Mouse (Mus musculus): ENCODE measurements around the gene Psmc5. TPM values are rescaled to one million over a fixed set of nuclear protein-coding genes. Genes with fewer than 3 reads are reported as not detected.

Gene Psmc5
- polyA plus RNA-seq, 1 experiment from 2014 or later: 312 TPM

GRCm38 (mm10) chr11:106301765-106302164 lies 45.8 kb downstream of the Psmc5 start, which contains the start of gene Gh:
Gene Gh, minus strand, starts transcription at chr11:106301865.
- WGBS: 82% methylated on average over 9 of the region's 9 CpGs
- ATAC-seq (ENCODE audit: low FRiP score, low TSS enrichment): no peak

GRCm38 (mm10) chr11:106302634-106303033 lies 46.7 kb downstream of the Psmc5 start:
- Histone ChIP-seq H3K4me2 (replicated peaks; ENCODE audit: low read depth, low read length) (no peak overlapping the region), H3K4me3 (ENCODE audit: low read length) (no peak overlapping the region), H3K9me3 (ENCODE audit: low read length) (no peaks in the 10 kb centered on the region), H3K27ac (ENCODE audit: low read length) (no peak overlapping the region), H3K27me3 (ENCODE audit: insufficient read depth, low read length) (no peaks in the 10 kb centered on the region), H3K4me1 (ENCODE audit: insufficient read depth, low read length) (peaks cover 9% of the 10 kb centered on the region), H3K36me3 (ENCODE audit: insufficient read depth, low read length) (no peaks in the 10 kb centered on the region), H3K9ac (replicated peaks; ENCODE audit: low read length) (no peak overlapping the region)
- WGBS: 6% methylated on average over 2 of the region's 2 CpGs
- ATAC-seq (ENCODE audit: low FRiP score, low TSS enrichment): peak; percentile 77

More at GRCm38 (mm10) chr11:106301765-106302164, 45.8 kb downstream of the Psmc5 start, which contains the start of gene Gh:
- Histone ChIP-seq H3K36me3 (ENCODE audit: insufficient read depth, low read length) (no peaks in the 10 kb centered on the region), H3K27me3 (ENCODE audit: insufficient read depth, low read length) (no peaks in the 10 kb centered on the region), H3K9me3 (ENCODE audit: low read length) (no peaks in the 10 kb centered on the region), H3K9ac (replicated peaks; ENCODE audit: low read length) (no peak within 1 kb of the TSS), H3K4me3 (ENCODE audit: low read length) (no peak within 1 kb of the TSS), H3K27ac (ENCODE audit: low read length) (no peak within 1 kb of the TSS), H3K4me2 (replicated peaks; ENCODE audit: low read depth, low read length) (no peak within 1 kb of the TSS), H3K4me1 (ENCODE audit: insufficient read depth, low read length) (peaks cover 5% of the 10 kb centered on the region; the same call in 1 of the 2 replicates)

- no peak overlapping the region for H3K9ac ChIP-seq (replicated peaks; ENCODE audit: low read length)
- no peaks in the 10 kb centered on the region for H3K36me3 ChIP-seq (ENCODE audit: insufficient read depth, low read length)
- ATAC-seq (ENCODE audit: low FRiP score, low TSS enrichment): no peak
- no peaks in the 10 kb centered on the region for H3K9me3 ChIP-seq (ENCODE audit: low read length)
- no peak overlapping the region for H3K4me2 ChIP-seq (replicated peaks; ENCODE audit: low read depth, low read length)
- no peaks in the 10 kb centered on the region for H3K27me3 ChIP-seq (ENCODE audit: insufficient read depth, low read length)
- 53% methylated on average over 10 of the region's 10 CpGs for WGBS
- H3K27ac ChIP-seq (ENCODE audit: low read length): 0 out of 2 replicates have a peak overlapping the region, but pooled peaks have one; percentile 15
- peaks cover 19% of the 10 kb centered on the region for H3K4me1 ChIP-seq (ENCODE audit: insufficient read depth, low read length)
- H3K4me3 ChIP-seq (ENCODE audit: low read length): no peak overlapping the region
These were observed 49.6 kb downstream of the Psmc5 start for GRCm38 (mm10) chr11:106305348-106306064.

- Histone ChIP-seq H3K9ac (replicated peaks; ENCODE audit: low read length) (no peak overlapping the region), H3K27me3 (ENCODE audit: insufficient read depth, low read length) (no peaks in the 10 kb centered on the region), H3K4me1 (ENCODE audit: insufficient read depth, low read length) (peaks cover 19% of the 10 kb centered on the region), H3K4me3 (ENCODE audit: low read length) (no peak overlapping the region), H3K36me3 (ENCODE audit: insufficient read depth, low read length) (no peaks in the 10 kb centered on the region), H3K9me3 (ENCODE audit: low read length) (no peaks in the 10 kb centered on the region), H3K27ac (ENCODE audit: low read length) (0 out of 2 replicates have a peak overlapping the region, but pooled peaks have one; percentile 15), H3K4me2 (replicated peaks; ENCODE audit: low read depth, low read length) (no peak overlapping the region)
- ATAC-seq (ENCODE audit: low FRiP score, low TSS enrichment): no peak
- 83% methylated on average over 3 of the region's 3 CpGs for WGBS
These were observed 50.1 kb downstream of the Psmc5 start for GRCm38 (mm10) chr11:106306065-106306385.

- H3K4me1 ChIP-seq (ENCODE audit: insufficient read depth, low read length): peaks cover 19% of the 10 kb centered on the region
- no peaks in the 10 kb centered on the region for H3K9me3 ChIP-seq (ENCODE audit: low read length)
- H3K27me3 ChIP-seq (ENCODE audit: insufficient read depth, low read length): no peaks in the 10 kb centered on the region
- ATAC-seq (ENCODE audit: low FRiP score, low TSS enrichment): no peak
- no peak overlapping the region for H3K9ac ChIP-seq (replicated peaks; ENCODE audit: low read length)
- WGBS: 86% methylated on average over 9 of the region's 9 CpGs
- no peak overlapping the region for H3K4me2 ChIP-seq (replicated peaks; ENCODE audit: low read depth, low read length)
- H3K27ac ChIP-seq (ENCODE audit: low read length): no peak overlapping the region
- no peak overlapping the region for H3K4me3 ChIP-seq (ENCODE audit: low read length)
- no peaks in the 10 kb centered on the region for H3K36me3 ChIP-seq (ENCODE audit: insufficient read depth, low read length)
These were observed 50.8 kb downstream of the Psmc5 start for GRCm38 (mm10) chr11:106306758-106307157.

GRCm38 (mm10) chr11:106307432-106307831 lies 51.5 kb downstream of the Psmc5 start:
- 44% methylated on average over 5 of the region's 5 CpGs for WGBS
- H3K4me3 ChIP-seq (ENCODE audit: low read length): no peak overlapping the region
- no peak for ATAC-seq (ENCODE audit: low FRiP score, low TSS enrichment)
- no peak overlapping the region for H3K9ac ChIP-seq (replicated peaks; ENCODE audit: low read length)
- H3K4me1 ChIP-seq (ENCODE audit: insufficient read depth, low read length): peaks cover 19% of the 10 kb centered on the region
- H3K36me3 ChIP-seq (ENCODE audit: insufficient read depth, low read length): no peaks in the 10 kb centered on the region
- no peaks in the 10 kb centered on the region for H3K27me3 ChIP-seq (ENCODE audit: insufficient read depth, low read length)
- H3K4me2 ChIP-seq (replicated peaks; ENCODE audit: low read depth, low read length): peak overlapping the region; percentile 4; the same call in 1 of the 2 replicates
- no peak overlapping the region for H3K27ac ChIP-seq (ENCODE audit: low read length)
- H3K9me3 ChIP-seq (ENCODE audit: low read length): no peaks in the 10 kb centered on the region

GRCm38 (mm10) chr11:106308162-106308561 lies 52.2 kb downstream of the Psmc5 start:
- ATAC-seq (ENCODE audit: low FRiP score, low TSS enrichment): peak; percentile 14; the same call in 1 of the 2 replicates
- 32% methylated on average over 11 of the region's 11 CpGs for WGBS
- H3K9me3 ChIP-seq (ENCODE audit: low read length): no peaks in the 10 kb centered on the region

GRCm38 (mm10) chr11:106310123-106310522 lies 54.2 kb downstream of the Psmc5 start:
- no peaks in the 10 kb centered on the region for H3K9me3 ChIP-seq (ENCODE audit: low read length)
- no peak overlapping the region for H3K9ac ChIP-seq (replicated peaks; ENCODE audit: low read length)
- no peak overlapping the region for H3K4me2 ChIP-seq (replicated peaks; ENCODE audit: low read depth, low read length)
- H3K27me3 ChIP-seq (ENCODE audit: insufficient read depth, low read length): no peaks in the 10 kb centered on the region
- H3K36me3 ChIP-seq (ENCODE audit: insufficient read depth, low read length): no peaks in the 10 kb centered on the region
- 70% methylated on average over 5 of the region's 5 CpGs for WGBS
- ATAC-seq (ENCODE audit: low FRiP score, low TSS enrichment): no peak
- H3K4me1 ChIP-seq (ENCODE audit: insufficient read depth, low read length): peaks cover 39% of the 10 kb centered on the region
- H3K27ac ChIP-seq (ENCODE audit: low read length): no peak overlapping the region
- no peak overlapping the region for H3K4me3 ChIP-seq (ENCODE audit: low read length)

More at GRCm38 (mm10) chr11:106308162-106308561, 52.2 kb downstream of the Psmc5 start:
- H3K4me2 ChIP-seq (replicated peaks; ENCODE audit: low read depth, low read length): no peak overlapping the region
- H3K4me3 ChIP-seq (ENCODE audit: low read length): no peak overlapping the region
- H3K27ac ChIP-seq (ENCODE audit: low read length): peak overlapping the region; percentile 5; the same call in 1 of the 2 replicates
- H3K9ac ChIP-seq (replicated peaks; ENCODE audit: low read length): no peak overlapping the region
- no peaks in the 10 kb centered on the region for H3K27me3 ChIP-seq (ENCODE audit: insufficient read depth, low read length)
- peaks cover 20% of the 10 kb centered on the region for H3K4me1 ChIP-seq (ENCODE audit: insufficient read depth, low read length)
- no peaks in the 10 kb centered on the region for H3K36me3 ChIP-seq (ENCODE audit: insufficient read depth, low read length)
